Mouse (Mus musculus) spleen, adult 2 months (tissue): Measurements from ENCODE around the gene Chrm3.

ENCODE experiments used
- CTCF ChIP-seq: fragments of 200-500 bp; IDR thresholded peaks from 2 replicates; pipeline ENCODE4 v1.5.1; 2011; ENCODE audit warnings: mild to moderate bottlenecking, inconsistent platforms; ENCODE audit not compliant: insufficient read depth, insufficient read length, insufficient replicate concordance; ENCODE audit errors: extremely low read depth
- POLR2A ChIP-seq: fragments of 200-500 bp; IDR thresholded peaks from 2 replicates; pipeline ENCODE4 v1.6.1; 2011; ENCODE audit warnings: low read depth, low read length, inconsistent platforms

- TF ChIP-seq CTCF (no peak), POLR2A (no peak)
Measured at GRCm38 (mm10) chr13:10244243-10244998, 116.2 kb downstream of the Chrm3 start.
